Mouse (Mus musculus) central nervous system, embryonic 11.5 days (tissue): ENCODE results near the gene Olfr933. TPM values are rescaled to one million over a fixed set of nuclear protein-coding genes. Genes with fewer than 3 reads are reported as not detected.

Source experiments
- polyA plus RNA-seq: library from polyadenylated mRNA; depleted of rRNA; stranded (reverse); fragments of >200 nt; gene quantifications from 2 replicates; pipeline ENCODE4 v1.2.3, GENCODE M21; 2012; rRNA removed

Olfr933 gene
- not detected in 2 replicates for polyA plus RNA-seq

GRCm38 (mm10) chr9:38972013-38972412 lies at the start of gene Olfr933:
Olfr933 (plus strand) TSS chr9:38972313.

GRCm38 (mm10) chr9:38929509-38929908 lies 42.6 kb upstream of the Olfr933 start, which contains the start of gene Olfr930:
Olfr930 (plus strand) TSS chr9:38929809.

GRCm38 (mm10) chr9:38988215-38988614 lies 16.1 kb downstream of the Olfr933 start, which contains the start of gene Olfr934:
Olfr934 (minus strand) TSS chr9:38988315.

GRCm38 (mm10) chr9:38999583-38999982 lies 27.5 kb downstream of the Olfr933 start, which contains the start of gene Olfr935:
Olfr935 (minus strand) TSS chr9:38999683.

GRCm38 (mm10) chr9:39023277-39023676 lies 51.2 kb downstream of the Olfr933 start, which contains the start of gene Olfr146:
Olfr146 (minus strand) TSS chr9:39023377.

Other genes with a start within 250 kb of the Olfr933 start
- 0.01 and 0.06 TPM in 2 replicates for gene Olfr920, start 220.0 kb upstream of the Olfr933 start, polyA plus RNA-seq
- gene Olfr921, start 199.2 kb upstream of the Olfr933 start, polyA plus RNA-seq: not detected in 2 replicates
- gene Olfr922, start 157.7 kb upstream of the Olfr933 start, polyA plus RNA-seq: not detected in 2 replicates
- not detected in 2 replicates for gene Olfr923, start 145.8 kb upstream of the Olfr933 start, polyA plus RNA-seq
- not detected in 2 replicates for gene Olfr924, start 127.9 kb upstream of the Olfr933 start, polyA plus RNA-seq
- not detected in 2 replicates for gene Olfr26, start 117.3 kb upstream of the Olfr933 start, polyA plus RNA-seq
- not detected in 2 replicates for gene Olfr926, start 95.2 kb upstream of the Olfr933 start, polyA plus RNA-seq
- not detected in 2 replicates for gene Olfr930, start 42.5 kb upstream of the Olfr933 start, polyA plus RNA-seq
- gene Olfr934, start 16.0 kb downstream of the Olfr933 start, polyA plus RNA-seq: not detected in 2 replicates
- not detected in 2 replicates for gene Olfr935, start 27.4 kb downstream of the Olfr933 start, polyA plus RNA-seq
- gene Olfr146, start 51.1 kb downstream of the Olfr933 start, polyA plus RNA-seq: not detected in 2 replicates
- gene Olfr937, start 92.6 kb downstream of the Olfr933 start, polyA plus RNA-seq: not detected in 2 replicates
- gene Olfr938, start 106.6 kb downstream of the Olfr933 start, polyA plus RNA-seq: not detected in 2 replicates
- not detected in 2 replicates for gene Olfr27, start 155.8 kb downstream of the Olfr933 start, polyA plus RNA-seq
- gene Olfr943, start 194.0 kb downstream of the Olfr933 start, polyA plus RNA-seq: not detected in 2 replicates
- not detected in 2 replicates for gene Olfr944, start 229.6 kb downstream of the Olfr933 start, polyA plus RNA-seq